Mouse (Mus musculus) cerebellum, adult 18-20 months (tissue): Measurements from ENCODE around the gene Cpne7.
"Not testable (repeated sequence)": the region's sequence is repeated elsewhere in the genome, so short reads cannot be mapped to it uniquely, and the experiment has no call there.

Experiments
- DNase-seq, 2 experiments: peaks; one replicate each; pipeline ENCODE4 v3.0.0; 2021

The Cpne7 gene

GRCm38 (mm10) chr8:123117127-123117731, at the start of gene Cpne7:
Gene Cpne7 (plus strand): TSS chr8:123117374.
- DNase-seq, result peak; percentile 21 to 30

- no peak for DNase-seq
Measured at GRCm38 (mm10) chr8:123071176-123071575, 46.0 kb upstream of the Cpne7 start.

GRCm38 (mm10) chr8:123077213-123077612, 40.0 kb upstream of the Cpne7 start:
- no peak for DNase-seq

- DNase-seq, result no peak
Measured at GRCm38 (mm10) chr8:123082993-123083392, 34.2 kb upstream of the Cpne7 start.

- no peak for DNase-seq
Measured at GRCm38 (mm10) chr8:123083610-123084009, 33.6 kb upstream of the Cpne7 start.

GRCm38 (mm10) chr8:123087289-123087688, 29.9 kb upstream of the Cpne7 start:
- no peak for DNase-seq

- no peak for DNase-seq
Measured at GRCm38 (mm10) chr8:123097216-123097615, 20.0 kb upstream of the Cpne7 start.

GRCm38 (mm10) chr8:123097786-123098584, 19.2 kb upstream of the Cpne7 start:
- peak in 1 of 2 experiments; percentile 24 for DNase-seq

- DNase-seq, result no peak
Measured at GRCm38 (mm10) chr8:123100288-123100687, 16.9 kb upstream of the Cpne7 start.

GRCm38 (mm10) chr8:123101244-123101643, 15.9 kb upstream of the Cpne7 start:
- no peak for DNase-seq

GRCm38 (mm10) chr8:123101735-123102685, 15.2 kb upstream of the Cpne7 start, which contains the start of gene Rpl13:
Gene Rpl13 (plus strand): TSS chr8:123102350.
- DNase-seq, result peak; percentile 97 to 98

GRCm38 (mm10) chr8:123102855-123103254, 14.3 kb upstream of the Cpne7 start:
- DNase-seq, result not testable (repeated sequence)

- no peak for DNase-seq
Measured at GRCm38 (mm10) chr8:123103285-123103684, 13.9 kb upstream of the Cpne7 start.

- no peak for DNase-seq
Measured at GRCm38 (mm10) chr8:123104046-123104767, 13.0 kb upstream of the Cpne7 start.

- DNase-seq, result peak in 1 of 2 experiments; percentile 21
Measured at GRCm38 (mm10) chr8:123105553-123106326, 11.4 kb upstream of the Cpne7 start.

- DNase-seq, result peak in 1 of 2 experiments; percentile 19
Measured at GRCm38 (mm10) chr8:123106531-123106930, 10.6 kb upstream of the Cpne7 start.

GRCm38 (mm10) chr8:123108010-123108409, 9.2 kb upstream of the Cpne7 start:
- DNase-seq, result no peak

GRCm38 (mm10) chr8:123108953-123109352, 8.2 kb upstream of the Cpne7 start:
- no peak for DNase-seq

- peak; percentile 48 to 53 for DNase-seq
Measured at GRCm38 (mm10) chr8:123110649-123111048, 6.5 kb upstream of the Cpne7 start.

GRCm38 (mm10) chr8:123112892-123113291, 4.3 kb upstream of the Cpne7 start:
- no peak for DNase-seq

GRCm38 (mm10) chr8:123113908-123114469, 3.2 kb upstream of the Cpne7 start:
- DNase-seq, result no peak
